Mouse (Mus musculus) neural tube, embryonic 11.5 days (tissue): ENCODE data around the gene Gm13278. TPM values are rescaled to one million over a fixed set of nuclear protein-coding genes. Genes with fewer than 3 reads are reported as not detected.

Source experiments
- ATAC-seq: fragments of 200-750 bp; cut with Nextera tagmentation; 2 replicates; pipeline ENCODE4 v1.8.0; 2017; ENCODE audit warnings: moderate number of reproducible peaks, mild to moderate bottlenecking, moderate TSS enrichment, moderate library complexity; ENCODE audit not compliant: insufficient read depth, low FRiP score, low TSS enrichment
- DNase-seq: peaks from one replicate; pipeline ENCODE4 v3.0.0-alpha.2; 2015; ENCODE audit warnings: low spot score
- H3K27ac ChIP-seq: fragments of 300-500 bp; sonication (generic); 2 replicates; pipeline ENCODE4 v1.5.1; 2014; ENCODE audit warnings: low read depth, mild to moderate bottlenecking, low read length
- H3K27me3 ChIP-seq: fragments of 300-500 bp; sonication (generic); 2 replicates; pipeline ENCODE4 v1.6.1; 2014; ENCODE audit warnings: mild to moderate bottlenecking, low read length, mixed read lengths; ENCODE audit not compliant: control insufficient read depth, insufficient read depth
- H3K36me3 ChIP-seq: fragments of 300-500 bp; sonication (generic); 2 replicates; pipeline ENCODE4 v1.6.1; 2014; ENCODE audit warnings: mild to moderate bottlenecking, low read length, moderate library complexity, mixed read lengths; ENCODE audit not compliant: control insufficient read depth, insufficient read depth
- H3K4me1 ChIP-seq: fragments of 300-500 bp; sonication (generic); 2 replicates; pipeline ENCODE4 v1.6.1; 2014; ENCODE audit warnings: low read length, mixed read lengths; ENCODE audit not compliant: control insufficient read depth, insufficient read depth
- H3K4me2 ChIP-seq: fragments of 300-500 bp; sonication (generic); 2 replicates; pipeline ENCODE4 v1.6.1; 2014; ENCODE audit warnings: low read depth, mild to moderate bottlenecking, moderate library complexity
- H3K4me3 ChIP-seq: fragments of 300-500 bp; sonication (generic); 2 replicates; pipeline ENCODE4 v1.5.1; 2014; ENCODE audit warnings: low read depth, low read length
- H3K9ac ChIP-seq: fragments of 300-500 bp; sonication (generic); 2 replicates; pipeline ENCODE4 v1.6.1; 2014; ENCODE audit warnings: mild to moderate bottlenecking, low read length
- H3K9me3 ChIP-seq: fragments of 300-500 bp; sonication (generic); 2 replicates; pipeline ENCODE4 v1.6.1; 2016; ENCODE audit warnings: low read length; ENCODE audit not compliant: control insufficient read depth
- WGBS: fragments of 180-500 bp; shearing (Covaris S2); extraction: QIAGEN DNeasy Blood & Tissue Kit; methylation state at CpG from one replicate; pipeline ENCODE4 v1.1.7; 2014; 5-methylcytosine and 5-hydroxymethylcytosine counted together
- polyA plus RNA-seq: library from polyadenylated mRNA; unstranded; fragments of >200 nt; fragmentation: Nextera tagmentation; extraction: Ambion mirVana; gene quantifications from 2 replicates; pipeline ENCODE4 v1.2.1, GENCODE M21; 2014

The Gm13278 gene
- polyA plus RNA-seq, 1 experiment from 2014 or later = not detected

DNA sequence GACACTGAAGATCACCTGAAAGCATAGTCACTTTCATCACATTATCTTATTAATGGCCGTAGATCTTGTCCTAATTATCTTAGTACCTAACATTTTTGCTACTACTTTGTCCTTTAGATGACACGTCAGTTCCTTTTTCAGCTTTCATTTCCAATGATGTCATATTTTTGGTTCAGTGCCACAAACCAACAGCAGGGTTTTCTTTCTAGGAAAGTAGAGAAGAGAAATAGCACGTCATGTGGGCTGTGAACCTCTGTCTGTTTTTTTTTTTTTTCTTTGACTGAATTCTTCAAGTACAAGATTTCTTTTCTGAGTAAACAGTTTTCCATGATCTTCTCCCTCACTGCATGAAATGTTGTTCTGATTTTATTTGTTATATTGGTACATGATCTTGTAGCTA, 48.7 kb downstream of the Gm13278 start:
- 83% methylated on average over 3 of the region's 3 CpGs for WGBS
- Histone ChIP-seq H3K4me3 (no peak overlapping the region), H3K4me2 (no peak overlapping the region), H3K9me3 (no peaks in the 10 kb centered on the region), H3K27ac (no peak overlapping the region), H3K27me3 (no peaks in the 10 kb centered on the region), H3K36me3 (no peaks in the 10 kb centered on the region), H3K4me1 (no peaks in the 10 kb centered on the region), H3K9ac (no peak overlapping the region)
- ATAC-seq (no peak), DNase-seq (no peak)

DNA sequence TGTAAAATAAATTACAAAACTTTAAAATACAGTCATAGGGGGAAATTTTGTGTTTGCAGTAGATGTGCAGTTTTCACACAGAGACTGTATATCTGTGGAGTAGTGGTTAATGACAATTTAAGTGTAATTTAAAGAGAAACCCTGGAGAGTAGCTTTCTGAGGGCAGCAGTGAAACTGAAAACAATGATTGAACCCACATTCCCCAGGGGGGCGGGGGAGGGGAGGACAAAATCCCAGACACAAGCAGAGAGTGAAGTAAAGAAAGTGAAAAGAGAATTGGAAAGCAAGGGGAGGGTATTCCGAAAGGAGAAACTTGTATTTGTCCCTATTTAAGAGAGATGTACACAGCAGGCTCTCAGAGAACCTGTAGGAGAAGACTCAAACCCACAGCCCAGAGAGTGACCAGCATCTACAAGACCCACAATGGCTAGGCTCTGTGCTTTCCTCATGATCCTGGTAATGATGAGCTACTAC, 50.1 kb downstream of the Gm13278 start, which contains the start of gene Ifna4:
TSS of gene Ifna4 (plus strand) at position 424 of the 474 bp plus-strand sequence.
- WGBS = 48% methylated on average over 2 of the region's 2 CpGs
- Histone ChIP-seq H3K36me3 (no peaks in the 10 kb centered on the region), H3K27ac (no peak within 1 kb of the TSS), H3K9me3 (no peaks in the 10 kb centered on the region), H3K27me3 (no peaks in the 10 kb centered on the region), H3K4me2 (no peak within 1 kb of the TSS), H3K4me3 (no peak within 1 kb of the TSS), H3K4me1 (no peaks in the 10 kb centered on the region), H3K9ac (no peak within 1 kb of the TSS)
- ATAC-seq (no peak), DNase-seq (no peak)

Other genes starting within 250 kb of the Gm13278 start
- not detected in 2 replicates for gene Ifna15, start 233.3 kb upstream of the Gm13278 start, polyA plus RNA-seq
- not detected in 2 replicates for gene Ifna14, start 219.8 kb upstream of the Gm13278 start, polyA plus RNA-seq
- not detected in 2 replicates for gene Ifna9, start 199.2 kb upstream of the Gm13278 start, polyA plus RNA-seq
- gene Ifna12, start 188.2 kb upstream of the Gm13278 start, polyA plus RNA-seq = not detected in 2 replicates
- gene C87499, start 157.1 kb upstream of the Gm13278 start, polyA plus RNA-seq = not detected in 2 replicates
- gene Ifna13, start 147.1 kb upstream of the Gm13278 start, polyA plus RNA-seq = not detected in 2 replicates
- gene Ifna16, start 114.6 kb upstream of the Gm13278 start, polyA plus RNA-seq = not detected in 2 replicates
- gene Ifna2, start 107.6 kb upstream of the Gm13278 start, polyA plus RNA-seq = not detected in 2 replicates
- not detected in 2 replicates for gene Ifnab, start 100.2 kb upstream of the Gm13278 start, polyA plus RNA-seq
- gene Gm26566, start 69.7 kb upstream of the Gm13278 start, polyA plus RNA-seq = 1.9 and 2.1 TPM in 2 replicates
- gene Klhl9, start 69.1 kb upstream of the Gm13278 start, polyA plus RNA-seq = 151 and 152 TPM in 2 replicates
- gene Gm13271, start 36.7 kb upstream of the Gm13278 start, polyA plus RNA-seq = 0.53 TPM in 1 of 2 replicates, not detected in the other
- not detected in 2 replicates for gene Gm13283, start 31.4 kb upstream of the Gm13278 start, polyA plus RNA-seq
- gene Gm13290, start 17.7 kb upstream of the Gm13278 start, polyA plus RNA-seq = 0.31 and 0.46 TPM in 2 replicates
- gene Gm13289, start 14.6 kb upstream of the Gm13278 start, polyA plus RNA-seq = not detected in 2 replicates
- not detected in 2 replicates for gene Gm13272, start 11.7 kb upstream of the Gm13278 start, polyA plus RNA-seq
- not detected in 2 replicates for gene Ifnz, start 9.4 kb upstream of the Gm13278 start, polyA plus RNA-seq
- not detected in 2 replicates for gene Gm13276, start 5.8 kb upstream of the Gm13278 start, polyA plus RNA-seq
- gene Gm13277, start 2.9 kb upstream of the Gm13278 start, polyA plus RNA-seq = not detected in 2 replicates
- not detected in 2 replicates for gene Gm13275, start 2.9 kb downstream of the Gm13278 start, polyA plus RNA-seq
- not detected in 2 replicates for gene Gm13279, start 5.8 kb downstream of the Gm13278 start, polyA plus RNA-seq
- 0.19 TPM in 1 of 2 replicates, not detected in the other for gene Gm13285, start 8.1 kb downstream of the Gm13278 start, polyA plus RNA-seq
- gene Gm13287, start 11.7 kb downstream of the Gm13278 start, polyA plus RNA-seq = not detected in 2 replicates
- not detected in 2 replicates for gene Gm13288, start 14.0 kb downstream of the Gm13278 start, polyA plus RNA-seq
- not detected in 2 replicates for gene Ifna7, start 24.7 kb downstream of the Gm13278 start, polyA plus RNA-seq
- not detected in 2 replicates for gene Ifna11, start 28.4 kb downstream of the Gm13278 start, polyA plus RNA-seq
- not detected in 2 replicates for gene Ifna6, start 35.9 kb downstream of the Gm13278 start, polyA plus RNA-seq
- gene Ifna5, start 44.0 kb downstream of the Gm13278 start, polyA plus RNA-seq = not detected in 2 replicates
- not detected in 2 replicates for gene Ifna4, start 50.3 kb downstream of the Gm13278 start, polyA plus RNA-seq
- gene Ifna1, start 58.5 kb downstream of the Gm13278 start, polyA plus RNA-seq = not detected in 2 replicates
- not detected in 2 replicates for gene Ifne, start 88.7 kb downstream of the Gm13278 start, polyA plus RNA-seq